Mouse (Mus musculus) spleen, adult 2 months (tissue): ENCODE measurements at regions not wholly inside any gene's neighbourhood (a gene's known extent, or its start where the extent isn't known, plus 50 kb on each side); places are given as distances from the start of the nearest gene placed in this dataset.

Experiments
- DNase-seq, 2 experiments: peaks; one replicate each; pipeline versions ENCODE4 v3.0.0 to v3.0.0-alpha.2; 2012 to 2021; ENCODE audit warnings: low spot score in 2 of 2, low read depth in 1 of 2
- H3K27ac ChIP-seq: fragments of 200-500 bp; 2 replicates; pipeline ENCODE4 v1.5.1; 2012; ENCODE audit warnings: low read length, inconsistent platforms; ENCODE audit not compliant: insufficient read depth
- H3K27me3 ChIP-seq: fragments of 200-500 bp; 2 replicates; pipeline ENCODE4 v1.6.1; 2012; ENCODE audit warnings: mild to moderate bottlenecking, moderate library complexity, low read length, inconsistent platforms; ENCODE audit not compliant: control insufficient read depth, insufficient read depth
- H3K36me3 ChIP-seq: fragments of 200-500 bp; 2 replicates; pipeline ENCODE4 v1.6.1; 2012; ENCODE audit warnings: mild to moderate bottlenecking, low read length, inconsistent platforms; ENCODE audit not compliant: control insufficient read depth, insufficient read depth
- H3K4me1 ChIP-seq: fragments of 200-500 bp; 2 replicates; pipeline ENCODE4 v1.6.1; 2011; ENCODE audit warnings: inconsistent platforms; ENCODE audit not compliant: control insufficient read depth, insufficient read depth, insufficient read length
- H3K4me3 ChIP-seq: fragments of 200-500 bp; 2 replicates; pipeline ENCODE4 v1.5.1; 2011; ENCODE audit warnings: mild to moderate bottlenecking, inconsistent platforms; ENCODE audit not compliant: insufficient read depth, insufficient read length; ENCODE audit errors: extremely low read depth
- CTCF ChIP-seq: fragments of 200-500 bp; IDR thresholded peaks from 2 replicates; pipeline ENCODE4 v1.5.1; 2011; ENCODE audit warnings: mild to moderate bottlenecking, inconsistent platforms; ENCODE audit not compliant: insufficient read depth, insufficient read length, insufficient replicate concordance; ENCODE audit errors: extremely low read depth
- POLR2A ChIP-seq: fragments of 200-500 bp; IDR thresholded peaks from 2 replicates; pipeline ENCODE4 v1.6.1; 2011; ENCODE audit warnings: low read depth, low read length, inconsistent platforms
- WGBS: fragments of 180-500 bp; shearing (Covaris S2); methylation state at CpG from one replicate; pipeline ENCODE4 v1.1.7; 2018; 5-methylcytosine and 5-hydroxymethylcytosine counted together

DNA sequence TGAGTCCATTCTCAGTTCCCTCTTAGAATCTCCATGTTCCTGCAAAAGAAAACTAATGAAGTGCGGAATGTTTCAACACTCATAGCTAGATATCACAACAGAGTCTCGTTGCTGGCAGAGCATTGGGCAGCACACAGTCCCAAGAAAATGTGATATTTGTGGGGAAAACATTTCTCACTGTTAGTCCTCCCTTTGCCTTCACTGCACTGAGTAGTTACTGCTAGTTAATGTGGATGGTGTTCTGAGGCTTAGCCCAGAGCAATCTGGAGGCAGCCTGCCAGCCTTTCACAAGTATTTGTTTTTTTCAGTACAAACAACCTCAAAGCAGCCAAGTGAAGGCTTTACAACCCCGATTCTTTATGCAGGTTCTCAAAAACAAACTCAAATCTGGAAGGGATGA lies 197.2 kb downstream of the Fam76b start:
- Histone ChIP-seq H3K27me3 (no peaks in the 10 kb centered on the region), H3K27ac (no peak overlapping the region), H3K36me3 (no peaks in the 10 kb centered on the region), H3K4me1 (no peaks in the 10 kb centered on the region), H3K4me3 (no peak overlapping the region)
- 69% methylated on average over 3 of the region's 3 CpGs for WGBS
- no peak for DNase-seq
- TF ChIP-seq POLR2A (no peak), CTCF (no peak)

DNA sequence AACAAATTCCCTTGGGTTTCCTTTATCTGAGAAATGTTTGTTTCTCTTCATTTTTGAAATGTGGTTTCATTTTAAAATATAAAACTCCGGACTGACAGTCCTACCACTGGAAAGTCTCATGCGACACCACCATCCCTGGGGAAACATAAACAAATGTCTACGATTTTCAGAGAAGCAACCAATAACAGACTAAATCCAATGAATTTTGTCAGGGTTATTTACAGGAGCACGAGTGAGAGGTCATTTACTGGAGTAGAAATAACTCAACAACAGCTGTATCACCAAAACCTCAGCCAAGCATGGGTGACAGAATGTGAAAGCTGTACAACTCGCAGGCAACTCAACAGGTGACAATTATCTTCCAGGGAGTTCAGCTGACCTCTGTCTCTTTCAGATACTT lies 200.5 kb downstream of the Fam76b start:
- no peaks in the 10 kb centered on the region for H3K4me1 ChIP-seq
- no peak overlapping the region for H3K27ac ChIP-seq
- no peaks in the 10 kb centered on the region for H3K27me3 ChIP-seq
- H3K4me3 ChIP-seq: no peak overlapping the region
- TF ChIP-seq POLR2A (no peak), CTCF (no peak)
- no peak for DNase-seq
- no peaks in the 10 kb centered on the region for H3K36me3 ChIP-seq
- 76% methylated on average over 5 of the region's 5 CpGs for WGBS

DNA sequence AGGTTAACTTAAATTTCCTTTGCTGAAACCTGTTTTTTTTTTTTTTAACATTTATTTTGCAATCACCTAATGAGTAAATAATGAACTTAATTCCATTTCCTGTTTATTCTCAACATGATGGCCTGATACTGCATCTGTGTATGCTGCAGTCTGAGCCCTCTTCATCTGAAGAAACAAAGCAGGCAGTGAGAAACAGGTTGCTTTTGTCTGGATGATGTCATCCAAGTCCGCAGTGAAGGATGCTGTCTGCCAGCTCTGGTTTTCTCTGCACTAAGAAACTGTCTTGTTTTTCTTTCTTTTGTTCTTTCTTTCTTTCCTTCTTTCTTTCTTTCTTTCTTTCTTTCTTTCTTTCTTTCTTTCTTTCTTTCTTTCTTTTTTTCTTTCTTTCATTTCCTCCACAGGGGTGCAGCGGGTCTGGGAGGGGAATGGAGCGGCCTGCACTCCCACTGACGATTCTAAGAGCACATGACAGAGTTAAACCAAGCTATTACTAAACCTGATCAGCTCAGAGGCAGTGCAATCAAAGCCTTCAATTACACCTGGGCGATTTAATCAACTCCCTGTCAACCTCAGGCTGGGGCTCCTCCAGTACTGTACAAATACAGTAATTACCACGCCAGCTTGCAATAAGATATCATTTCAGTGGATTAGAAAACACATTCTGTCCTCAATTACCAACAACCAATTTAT lies 204.0 kb downstream of the Fam76b start:
- no peaks in the 10 kb centered on the region for H3K4me1 ChIP-seq
- no peaks in the 10 kb centered on the region for H3K36me3 ChIP-seq
- no peak for TF ChIP-seq POLR2A
- TF ChIP-seq CTCF: no peak
- 79% methylated on average over 6 of the region's 6 CpGs for WGBS
- H3K4me3 ChIP-seq: no peak overlapping the region
- DNase-seq: no peak
- H3K27ac ChIP-seq: no peak overlapping the region
- H3K27me3 ChIP-seq: no peaks in the 10 kb centered on the region

DNA sequence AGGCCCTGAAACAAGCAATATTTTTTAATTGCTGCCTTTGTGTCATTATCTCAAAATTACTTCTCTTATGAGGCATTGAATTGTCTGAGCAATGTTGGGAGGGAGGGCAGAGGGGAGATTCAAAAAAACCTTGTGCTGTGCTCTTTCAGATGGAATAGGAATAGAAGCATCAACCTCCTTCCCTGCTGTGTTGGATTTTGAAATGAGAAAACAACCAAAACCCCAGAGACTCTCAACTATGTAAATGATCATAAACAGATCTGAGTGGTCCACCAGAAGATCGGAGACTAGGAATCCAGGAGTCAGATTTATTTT lies 204.5 kb downstream of the Fam76b start:
- Histone ChIP-seq H3K27me3 (no peaks in the 10 kb centered on the region), H3K4me1 (no peaks in the 10 kb centered on the region), H3K36me3 (no peaks in the 10 kb centered on the region), H3K27ac (no peak overlapping the region), H3K4me3 (no peak overlapping the region)
- 88% methylated on average over 1 of the region's 1 CpGs for WGBS
- no peak for DNase-seq
- TF ChIP-seq POLR2A: no peak
- TF ChIP-seq CTCF: no peak

DNA sequence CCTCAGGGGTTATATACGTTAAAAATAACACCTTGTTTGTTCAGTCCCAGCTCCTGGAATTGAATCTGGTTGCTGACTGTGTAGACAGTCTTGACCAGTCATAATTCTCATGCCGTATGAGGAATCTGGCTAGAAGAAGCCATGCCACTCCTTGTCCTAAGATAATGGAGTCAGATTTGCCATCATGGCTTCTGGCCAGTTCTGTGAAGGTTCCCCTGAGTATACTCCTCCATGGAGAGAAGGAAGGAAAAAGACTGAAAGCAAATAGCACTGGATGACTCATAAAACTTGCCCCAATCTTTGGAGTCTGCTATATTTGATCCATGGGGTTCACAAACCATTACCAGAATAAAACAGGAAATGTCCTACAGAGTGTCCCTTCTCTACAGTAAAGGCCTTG lies 208.0 kb downstream of the Fam76b start:
- Histone ChIP-seq H3K4me1 (no peaks in the 10 kb centered on the region), H3K36me3 (no peaks in the 10 kb centered on the region), H3K4me3 (no peak overlapping the region), H3K27me3 (no peaks in the 10 kb centered on the region), H3K27ac (no peak overlapping the region)
- TF ChIP-seq CTCF: no peak
- TF ChIP-seq POLR2A: no peak
- DNase-seq: no peak
- 88% methylated on average over 2 of the region's 2 CpGs for WGBS

DNA sequence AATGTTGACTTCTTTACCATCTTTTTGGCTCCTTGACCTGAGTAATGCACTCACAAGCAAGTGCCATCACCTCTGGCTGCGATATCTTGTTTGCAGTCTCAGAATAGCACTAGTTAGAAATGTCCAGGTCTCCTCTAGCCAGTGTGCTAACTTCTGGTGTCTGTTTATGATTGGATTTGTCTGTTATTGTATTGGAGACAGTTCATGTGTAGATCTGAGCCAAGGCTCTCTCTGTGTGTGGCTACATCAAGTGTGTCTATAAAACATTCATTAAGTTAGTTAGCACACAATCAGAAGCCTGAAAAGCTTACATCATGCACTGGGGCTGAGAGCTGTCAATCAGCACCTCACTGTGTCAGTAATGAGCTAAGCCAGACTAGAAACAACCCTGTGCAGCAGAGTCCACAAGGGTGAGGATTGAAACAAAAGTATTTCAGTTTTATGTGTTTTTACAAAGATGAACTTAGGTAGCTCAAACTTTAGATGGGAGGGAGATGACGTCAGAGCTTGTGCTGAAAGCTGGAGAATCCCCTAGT lies 214.5 kb downstream of the Fam76b start:
- Histone ChIP-seq H3K27me3 (no peaks in the 10 kb centered on the region), H3K36me3 (no peaks in the 10 kb centered on the region), H3K4me3 (no peak overlapping the region), H3K4me1 (no peaks in the 10 kb centered on the region), H3K27ac (no peak overlapping the region)
- DNase-seq: no peak
- TF ChIP-seq CTCF (no peak), POLR2A (no peak)
- WGBS: 88% methylated on average over 2 of the region's 2 CpGs

DNA sequence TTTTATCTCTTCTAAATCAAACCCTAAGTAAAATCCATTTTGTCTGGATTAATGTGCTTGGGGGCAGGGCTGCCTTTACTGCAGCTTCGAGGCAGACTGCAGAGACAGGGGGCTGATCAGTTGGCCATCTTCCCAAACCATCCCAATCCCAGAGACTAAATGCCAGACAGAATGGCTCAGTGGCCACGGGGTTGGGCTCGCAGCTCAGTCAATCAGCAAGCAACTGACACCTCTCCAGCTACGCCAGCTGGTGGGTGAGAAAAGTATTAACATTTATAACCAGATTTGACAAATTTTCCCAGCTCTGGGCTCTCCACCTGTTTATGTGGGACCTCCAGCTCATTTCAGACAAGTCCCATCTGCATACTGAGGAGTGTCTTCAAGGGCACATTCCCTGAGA lies 220.7 kb downstream of the Fam76b start:
- DNase-seq: no peak
- Histone ChIP-seq H3K27ac (no peak overlapping the region), H3K4me1 (no peaks in the 10 kb centered on the region), H3K36me3 (no peaks in the 10 kb centered on the region), H3K27me3 (no peaks in the 10 kb centered on the region), H3K4me3 (no peak overlapping the region)
- WGBS: 90% methylated on average over 4 of the region's 4 CpGs
- no peak for TF ChIP-seq CTCF
- TF ChIP-seq POLR2A: no peak
